Mouse (Mus musculus): ENCODE data around the gene Ctnna3.

Gene Ctnna3

GRCm38 (mm10) chr10:64076410-64077052 lies 646.6 kb downstream of the Ctnna3 start:
- no peak for DNase-seq (ENCODE audit: low spot score)

GRCm38 (mm10) chr10:64082345-64082744 lies 652.4 kb downstream of the Ctnna3 start:
- DNase-seq (ENCODE audit: low spot score), result no peak

GRCm38 (mm10) chr10:64083813-64084212 lies 653.9 kb downstream of the Ctnna3 start:
- no peak for DNase-seq (ENCODE audit: low spot score)

- DNase-seq (ENCODE audit: low spot score), result peak; percentile 78
Measured at GRCm38 (mm10) chr10:64084465-64084864, 654.6 kb downstream of the Ctnna3 start.

- no peak for DNase-seq (ENCODE audit: low spot score)
Measured at GRCm38 (mm10) chr10:64086183-64086566, 656.3 kb downstream of the Ctnna3 start.

- DNase-seq (ENCODE audit: low spot score), result peak; percentile 62
Measured at GRCm38 (mm10) chr10:64086567-64087391, 656.9 kb downstream of the Ctnna3 start.

- DNase-seq (ENCODE audit: low spot score), result peak; percentile 46
Measured at GRCm38 (mm10) chr10:64087521-64087920, 657.6 kb downstream of the Ctnna3 start.

GRCm38 (mm10) chr10:64087936-64088773 lies 658.3 kb downstream of the Ctnna3 start:
- DNase-seq (ENCODE audit: low spot score), result peak; percentile 47

- peak; percentile 42 for DNase-seq (ENCODE audit: low spot score)
Measured at GRCm38 (mm10) chr10:64088774-64089460, 659.0 kb downstream of the Ctnna3 start.

GRCm38 (mm10) chr10:64089680-64090460 lies 660.0 kb downstream of the Ctnna3 start, which contains the start of gene Lrrtm3:
Gene Lrrtm3 (minus strand): TSS chr10:64090277.
- peak; percentile 92 for DNase-seq (ENCODE audit: low spot score)

- DNase-seq (ENCODE audit: low spot score), result no peak
Measured at GRCm38 (mm10) chr10:64096532-64096931, 666.6 kb downstream of the Ctnna3 start.

GRCm38 (mm10) chr10:64115246-64115645 lies 685.3 kb downstream of the Ctnna3 start:
- no peak for DNase-seq (ENCODE audit: low spot score)

- DNase-seq (ENCODE audit: low spot score), result no peak
Measured at GRCm38 (mm10) chr10:64118833-64119232, 688.9 kb downstream of the Ctnna3 start.

- DNase-seq (ENCODE audit: low spot score), result no peak
Measured at GRCm38 (mm10) chr10:64130397-64131150, 700.7 kb downstream of the Ctnna3 start.

- DNase-seq (ENCODE audit: low spot score), result no peak
Measured at GRCm38 (mm10) chr10:64133461-64133860, 703.6 kb downstream of the Ctnna3 start.

- DNase-seq (ENCODE audit: low spot score), result peak; percentile 15
Measured at GRCm38 (mm10) chr10:64135481-64135880, 705.6 kb downstream of the Ctnna3 start.

GRCm38 (mm10) chr10:64146511-64146910 lies 716.6 kb downstream of the Ctnna3 start:
- DNase-seq (ENCODE audit: low spot score), result no peak

GRCm38 (mm10) chr10:64181696-64182095 lies 751.8 kb downstream of the Ctnna3 start:
- DNase-seq (ENCODE audit: low spot score), result no peak

GRCm38 (mm10) chr10:64182731-64183130 lies 752.8 kb downstream of the Ctnna3 start:
- DNase-seq (ENCODE audit: low spot score), result no peak

GRCm38 (mm10) chr10:64188046-64188445 lies 758.1 kb downstream of the Ctnna3 start:
- no peak for DNase-seq (ENCODE audit: low spot score)
